Mouse (Mus musculus) intestine, embryonic 14.5 days (tissue): Measurements from ENCODE around the gene H2-Aa. TPM values are rescaled to one million over a fixed set of nuclear protein-coding genes. Genes with fewer than 3 reads are reported as not detected.

Source experiments
- ATAC-seq: fragments of 200-750 bp; cut with Nextera tagmentation; replicated peaks from 2 replicates; pipeline ENCODE4 v1.8.0; 2017; ENCODE audit warnings: low read depth, moderate number of reproducible peaks, moderate TSS enrichment, moderate library complexity; ENCODE audit not compliant: low FRiP score, low TSS enrichment
- DNase-seq: peaks from one replicate; pipeline ENCODE4 v3.0.0-alpha.2; 2018; ENCODE audit warnings: low spot score
- H3K27ac ChIP-seq: fragments of 300-500 bp; sonication (generic); 2 replicates; pipeline ENCODE4 v1.5.1; 2014; ENCODE audit warnings: low read depth, mild to moderate bottlenecking, control low read depth
- H3K27me3 ChIP-seq: fragments of 300-500 bp; sonication (generic); replicated peaks from 2 replicates; pipeline ENCODE4 v1.6.1; 2014; ENCODE audit warnings: low read length, control low read depth; ENCODE audit not compliant: control insufficient read depth, insufficient read depth
- H3K36me3 ChIP-seq: fragments of 300-500 bp; sonication (generic); 2 replicates; pipeline ENCODE4 v1.6.1; 2014; ENCODE audit warnings: low read length, control low read depth; ENCODE audit not compliant: control insufficient read depth, insufficient read depth
- H3K4me1 ChIP-seq: fragments of 300-500 bp; sonication (generic); replicated peaks from 2 replicates; pipeline ENCODE4 v1.6.1; 2014; ENCODE audit warnings: low read length, control low read depth, mixed read lengths; ENCODE audit not compliant: control insufficient read depth, insufficient read depth
- H3K4me2 ChIP-seq: fragments of 300-500 bp; sonication (generic); 2 replicates; pipeline ENCODE4 v1.6.1; 2014; ENCODE audit warnings: low read length
- H3K4me3 ChIP-seq: fragments of 300-500 bp; sonication (generic); 2 replicates; pipeline ENCODE4 v1.5.1; 2014; ENCODE audit warnings: low read depth, low read length, control low read depth, mixed read lengths
- H3K9ac ChIP-seq: fragments of 300-500 bp; sonication (generic); 2 replicates; pipeline ENCODE4 v1.6.1; 2014; ENCODE audit warnings: mild to moderate bottlenecking, low read length
- H3K9me3 ChIP-seq: fragments of 300-500 bp; sonication (generic); 2 replicates; pipeline ENCODE4 v1.6.1; 2016; ENCODE audit warnings: low read length, control low read depth; ENCODE audit not compliant: control insufficient read depth
- WGBS: fragments of 180-500 bp; shearing (Covaris S2); extraction: QIAGEN DNeasy Blood & Tissue Kit; methylation state at CpG from one replicate; pipeline ENCODE4 v1.1.7; 2014; 5-methylcytosine and 5-hydroxymethylcytosine counted together
- polyA plus RNA-seq: library from polyadenylated mRNA; unstranded; fragments of >200 nt; fragmentation: Nextera tagmentation; extraction: Ambion mirVana; gene quantifications from 2 replicates; pipeline ENCODE4 v1.2.1, GENCODE M21; 2014

The H2-Aa gene
- polyA plus RNA-seq, 1 experiment from 2014 or later: 5.8 TPM

- H3K36me3 ChIP-seq: no peaks in the 10 kb centered on the region
- no peak overlapping the region for H3K27ac ChIP-seq
- no peaks in the 10 kb centered on the region for H3K4me1 ChIP-seq
- H3K27me3 ChIP-seq: no peaks in the 10 kb centered on the region
- H3K9ac ChIP-seq: no peak overlapping the region
- H3K4me3 ChIP-seq: no peak overlapping the region
- H3K9me3 ChIP-seq: no peaks in the 10 kb centered on the region; the same call in 1 of the 2 replicates
- ATAC-seq (no peak), DNase-seq (peak; percentile 70)
- H3K4me2 ChIP-seq: no peak overlapping the region
- WGBS: 17% methylated on average over 4 of the region's 4 CpGs
Measured at GRCm38 (mm10) chr17:34249878-34250277, 37.7 kb downstream of the H2-Aa start.

GRCm38 (mm10) chr17:34249361-34249760 is 38.3 kb downstream of the H2-Aa start:
- no peaks in the 10 kb centered on the region; the same call in 1 of the 2 replicates for H3K9me3 ChIP-seq
- H3K27ac ChIP-seq: no peak overlapping the region
- H3K36me3 ChIP-seq: no peaks in the 10 kb centered on the region
- H3K9ac ChIP-seq: no peak overlapping the region
- H3K4me1 ChIP-seq: no peaks in the 10 kb centered on the region
- ATAC-seq (no peak), DNase-seq (no peak)
- no peaks in the 10 kb centered on the region for H3K27me3 ChIP-seq
- 45% methylated on average over 3 of the region's 3 CpGs for WGBS
- H3K4me3 ChIP-seq: no peak overlapping the region
- no peak overlapping the region for H3K4me2 ChIP-seq

- Histone ChIP-seq H3K27me3 (no peaks in the 10 kb centered on the region), H3K9ac (no peak overlapping the region), H3K4me3 (no peak overlapping the region), H3K36me3 (no peaks in the 10 kb centered on the region), H3K4me2 (no peak overlapping the region), H3K4me1 (no peaks in the 10 kb centered on the region), H3K27ac (no peak overlapping the region), H3K9me3 (no peaks in the 10 kb centered on the region; the same call in 1 of the 2 replicates)
- DNase-seq (no peak), ATAC-seq (no peak)
- 58% methylated on average over 2 of the region's 2 CpGs for WGBS
Measured at GRCm38 (mm10) chr17:34248764-34249163, 38.9 kb downstream of the H2-Aa start.

- ATAC-seq: no peak
- Histone ChIP-seq H3K4me2 (no peak overlapping the region), H3K9ac (no peak overlapping the region), H3K27me3 (no peaks in the 10 kb centered on the region), H3K4me1 (no peaks in the 10 kb centered on the region), H3K4me3 (no peak overlapping the region), H3K27ac (no peak overlapping the region), H3K9me3 (no peaks in the 10 kb centered on the region), H3K36me3 (no peaks in the 10 kb centered on the region)
- no peak for DNase-seq
- 87% methylated on average over 3 of the region's 3 CpGs for WGBS
Measured at GRCm38 (mm10) chr17:34247047-34247446, 40.6 kb downstream of the H2-Aa start.

- Histone ChIP-seq H3K27ac (no peak overlapping the region), H3K4me2 (no peak overlapping the region), H3K9ac (no peak overlapping the region), H3K27me3 (no peaks in the 10 kb centered on the region), H3K36me3 (no peaks in the 10 kb centered on the region), H3K4me1 (no peaks in the 10 kb centered on the region), H3K4me3 (no peak overlapping the region), H3K9me3 (peaks cover 3% of the 10 kb centered on the region; the same call in 1 of the 2 replicates)
- ATAC-seq (no peak), DNase-seq (no peak)
- 79% methylated on average over 4 of the region's 4 CpGs for WGBS
Measured at GRCm38 (mm10) chr17:34244656-34245055, 43.0 kb downstream of the H2-Aa start.

GRCm38 (mm10) chr17:34240916-34241315 is 46.7 kb downstream of the H2-Aa start:
- Histone ChIP-seq H3K9ac (no peak overlapping the region), H3K27me3 (no peaks in the 10 kb centered on the region), H3K36me3 (no peaks in the 10 kb centered on the region), H3K4me1 (no peaks in the 10 kb centered on the region), H3K4me2 (no peak overlapping the region), H3K4me3 (no peak overlapping the region), H3K27ac (no peak overlapping the region), H3K9me3 (peaks cover 3% of the 10 kb centered on the region; the same call in 1 of the 2 replicates)
- 68% methylated on average over 6 of the region's 6 CpGs for WGBS
- DNase-seq: no peak
- ATAC-seq: no peak

- no peak for DNase-seq
- Histone ChIP-seq H3K9me3 (peaks cover 3% of the 10 kb centered on the region; the same call in 1 of the 2 replicates), H3K4me2 (no peak overlapping the region), H3K27ac (no peak overlapping the region), H3K36me3 (no peaks in the 10 kb centered on the region), H3K4me3 (no peak overlapping the region), H3K27me3 (no peaks in the 10 kb centered on the region), H3K4me1 (no peaks in the 10 kb centered on the region), H3K9ac (no peak overlapping the region)
- whole genome bisulfite sequencing: 70% methylated on average over 3 of the region's 3 CpGs
- ATAC-seq: no peak
Measured at GRCm38 (mm10) chr17:34240366-34240765, 47.3 kb downstream of the H2-Aa start.

GRCm38 (mm10) chr17:34239601-34240041 is 48.0 kb downstream of the H2-Aa start:
- Histone ChIP-seq H3K4me2 (no peak overlapping the region), H3K27me3 (no peaks in the 10 kb centered on the region), H3K9me3 (peaks cover 3% of the 10 kb centered on the region; the same call in 1 of the 2 replicates), H3K36me3 (no peaks in the 10 kb centered on the region), H3K9ac (no peak overlapping the region), H3K4me1 (no peaks in the 10 kb centered on the region), H3K4me3 (no peak overlapping the region), H3K27ac (no peak overlapping the region)
- ATAC-seq (no peak), DNase-seq (no peak)
- WGBS: 55% methylated on average over 10 of the region's 10 CpGs

GRCm38 (mm10) chr17:34238706-34239105 is 48.9 kb downstream of the H2-Aa start, which contains the start of gene H2-Ob:
Gene H2-Ob, plus strand, starts transcription at chr17:34238903.
- WGBS: 57% methylated on average over 3 of the region's 3 CpGs
- Histone ChIP-seq H3K9ac (no peak within 1 kb of the TSS), H3K27ac (no peak within 1 kb of the TSS), H3K27me3 (no peaks in the 10 kb centered on the region), H3K4me3 (no peak within 1 kb of the TSS), H3K4me1 (no peaks in the 10 kb centered on the region), H3K9me3 (peaks cover 3% of the 10 kb centered on the region; the same call in 1 of the 2 replicates), H3K4me2 (no peak within 1 kb of the TSS), H3K36me3 (no peaks in the 10 kb centered on the region)
- no peak for ATAC-seq
- DNase-seq: no peak
